Comparison of ENCODE assay signal across 22 mouse cellular contexts in the genomic region with DNA sequence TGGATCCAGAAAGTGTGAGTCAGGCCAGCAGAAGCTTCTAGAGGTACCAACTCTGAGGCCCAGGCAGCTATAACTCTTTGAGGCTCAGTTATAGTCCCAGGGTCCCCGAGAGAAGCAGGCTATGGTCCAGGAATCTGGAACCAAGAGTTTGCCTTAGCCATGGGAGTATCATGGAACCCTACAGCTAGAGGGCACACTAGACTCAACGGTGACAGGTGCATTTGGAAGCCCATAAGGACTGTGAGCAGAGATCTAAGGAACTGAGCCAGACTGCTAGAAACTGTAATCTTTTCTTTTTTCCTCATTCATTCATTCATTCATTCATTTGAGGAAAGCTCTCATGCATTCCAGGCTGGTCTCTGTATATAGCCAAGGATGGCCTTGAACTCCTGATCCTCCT. TPM values are rescaled to one million over a fixed set of nuclear protein-coding genes. Genes with fewer than 3 reads are reported as not detected.
DNase-seq lines count a peak whose midpoint lies in the region; ATAC-seq and TF ChIP-seq lines count a peak whose summit lies in the region.
"Had no signal": no experiment of that assay in that cellular context is flagged by ENCODE, and none has a peak within 500 bp of the region (broad histone marks: within the 10 kb centered on the region; RNA-seq: fewer than 3 reads in every experiment).

No protein-coding gene starts in this region.

- H3K36me3 ChIP-seq in kidney, adult 2 months (ENCODE audit: control insufficient read depth, insufficient read depth, low read length) = no peaks in the 10 kb centered on the region
- no peaks in the 10 kb centered on the region for H3K36me3 ChIP-seq in liver, embryonic 14.5 days (replicated peaks; ENCODE audit: control insufficient read depth, insufficient read depth, low read depth)
- no peaks in the 10 kb centered on the region for H3K36me3 ChIP-seq in kidney, embryonic 14.5 days (ENCODE audit: control insufficient read depth, insufficient read depth, low read length)
- H3K36me3 ChIP-seq: heart, embryonic 10.5 days; midbrain, embryonic 15.5 days had no signal

- no peaks in the 10 kb centered on the region for H3K9me3 ChIP-seq in liver, embryonic 14.5 days (ENCODE audit: control insufficient read depth, low read length)
- no peaks in the 10 kb centered on the region for H3K9me3 ChIP-seq in kidney, embryonic 14.5 days (ENCODE audit: control insufficient read depth, low read length)
- H3K9me3 ChIP-seq: heart, embryonic 10.5 days; liver, embryonic 13.5 days; midbrain, embryonic 15.5 days had no signal

- H3K4me1 ChIP-seq in kidney, adult 2 months (ENCODE audit: control insufficient read depth, insufficient read depth, low read length) = peaks cover 7% of the 10 kb centered on the region; the same call in 1 of the 2 replicates
- no peaks in the 10 kb centered on the region for H3K4me1 ChIP-seq in bone marrow, adult 2 months (ENCODE audit: control insufficient read depth, insufficient read depth, low read length)
- H3K4me1 ChIP-seq in liver, embryonic 14.5 days (replicated peaks; ENCODE audit: control insufficient read depth in 2 of 2, insufficient read depth in 2 of 2, low read length in 1 of 2) = no peaks in the 10 kb centered on the region
- 0 out of 2 replicates have a peak, but pooled peaks cover 3% of the 10 kb centered on the region for H3K4me1 ChIP-seq in kidney, embryonic 14.5 days (ENCODE audit: control insufficient read depth, insufficient read depth, low read length)

- TF ChIP-seq POLR2A in kidney, adult 2 months (IDR thresholded peaks at IDR 0.05; ENCODE audit: low read depth, low read length) = no peak
- TF ChIP-seq POLR2A in bone marrow, adult 2 months (IDR thresholded peaks at IDR 0.05; ENCODE audit: borderline replicate concordance, control insufficient read depth, low read depth, low read length) = no peak

- H3K4me3 ChIP-seq in kidney, adult 2 months (ENCODE audit: insufficient read depth, low read depth, low read length) = no peak overlapping the region
- no peak overlapping the region for H3K4me3 ChIP-seq in bone marrow, adult 2 months (replicated peaks; ENCODE audit: control insufficient read depth, low read depth, low read length)
- H3K4me3 ChIP-seq in liver, embryonic 14.5 days (ENCODE audit: insufficient read depth in 1 of 2, low read depth in 2 of 2, low read length in 2 of 2) = no peak overlapping the region
- H3K4me3 ChIP-seq in kidney, embryonic 14.5 days (ENCODE audit: low read length) = no peak overlapping the region
- H3K4me3 ChIP-seq: erythroblast, embryonic 14.5 days; heart, embryonic 10.5 days; liver, embryonic 13.5 days; midbrain, embryonic 15.5 days; myocyte had no signal

- DNase-seq in kidney, adult 2 months = no peak
- no peak for DNase-seq in kidney, postnatal 14 days
- no peak for DNase-seq in liver, embryonic 14.5 days (ENCODE audit: low read depth in 3 of 3, low spot score in 3 of 3)
- no peak for DNase-seq in natural killer cell, adult 2 months (ENCODE audit: low spot score in 2 of 2)
- no peak for DNase-seq in frontal cortex, postnatal 25 days (ENCODE audit: low spot score in 2 of 2)
- DNase-seq: adrenal gland, postnatal 10 days; cerebellum, adult 9-11 months; gastrocnemius, postnatal 36 days; left cerebral cortex, postnatal 4 days; liver, embryonic 13.5 days; lung, postnatal 10 days; right cerebral cortex, postnatal 25 days; thymus, adult 2 months had no signal

- no peaks in the 10 kb centered on the region for H3K27me3 ChIP-seq in kidney, adult 2 months (replicated peaks; ENCODE audit: control insufficient read depth, insufficient read depth, low read length)
- H3K27me3 ChIP-seq in liver, embryonic 14.5 days (ENCODE audit: control insufficient read depth, insufficient read depth, low read length) = no peaks in the 10 kb centered on the region
- H3K27me3 ChIP-seq in kidney, embryonic 14.5 days (ENCODE audit: control insufficient read depth, insufficient read depth, low read length) = no peaks in the 10 kb centered on the region
- H3K27me3 ChIP-seq: liver, embryonic 13.5 days; midbrain, embryonic 15.5 days; Patski had no signal

- WGBS in kidney, adult 2 months = 81% methylated on average over 2 of the region's 2 CpGs
- 76% methylated on average over 2 of the region's 2 CpGs for WGBS in bone marrow, adult 2 months
- 77% methylated on average over 2 of the region's 2 CpGs for WGBS in liver, embryonic 14.5 days (ENCODE audit: insufficient replicate concordance)
- 86% methylated on average over 2 of the region's 2 CpGs for WGBS in kidney, embryonic 14.5 days

- peak; percentile 39 for TF ChIP-seq CTCF in kidney, adult 2 months (conservative IDR thresholded peaks at IDR 0.05; ENCODE audit: insufficient read depth, insufficient read length, low read depth, low read length)
- peak; percentile 23; the same call in 1 of the 2 replicates for TF ChIP-seq CTCF in bone marrow, adult 2 months (IDR thresholded peaks at IDR 0.05; ENCODE audit: control insufficient read depth, insufficient read depth, low read length)
- TF ChIP-seq CTCF in liver, embryonic 14.5 days (IDR thresholded peaks at IDR 0.05; ENCODE audit: low read depth) = peak; percentile 65

- no peak overlapping the region for H3K9ac ChIP-seq in liver, embryonic 14.5 days (replicated peaks)
- H3K9ac ChIP-seq in kidney, embryonic 14.5 days (ENCODE audit: low read depth, low read length) = no peak overlapping the region
- H3K9ac ChIP-seq: liver, embryonic 13.5 days; midbrain, embryonic 15.5 days had no signal

- TF ChIP-seq EP300 in liver, embryonic 14.5 days (IDR thresholded peaks at IDR 0.05; ENCODE audit: low read depth) = no peak

- no peak for ATAC-seq in liver, embryonic 14.5 days (ENCODE audit: insufficient read depth)
- no peak for ATAC-seq in kidney, embryonic 14.5 days (ENCODE audit: low FRiP score, low TSS enrichment)
- ATAC-seq: forebrain, embryonic 14.5 days; midbrain, embryonic 15.5 days; Patski had no signal

- no peak overlapping the region for H3K27ac ChIP-seq in kidney, adult 2 months (ENCODE audit: insufficient read depth, low read depth, low read length)
- no peak overlapping the region for H3K27ac ChIP-seq in bone marrow, adult 2 months (ENCODE audit: control insufficient read depth, insufficient read depth, low read depth, low read length, poor library complexity)
- no peak overlapping the region for H3K27ac ChIP-seq in liver, embryonic 14.5 days
- H3K27ac ChIP-seq in kidney, embryonic 14.5 days (ENCODE audit: low read depth, low read length) = no peak overlapping the region
- H3K27ac ChIP-seq: heart, embryonic 10.5 days; kidney, postnatal 0 days; liver, embryonic 13.5 days; midbrain, embryonic 15.5 days had no signal

- no peak overlapping the region for H3K4me2 ChIP-seq in liver, embryonic 14.5 days (ENCODE audit: low read depth)
- H3K4me2 ChIP-seq in kidney, embryonic 14.5 days (replicated peaks; ENCODE audit: low read depth, low read length) = no peak overlapping the region
- H3K4me2 ChIP-seq: liver, embryonic 13.5 days; midbrain, embryonic 15.5 days had no signal

RNA-seq across cellular contexts. Expression of a gene that starts 28.6 kb away (rescaled TPM):
- 3.8 and 4.2 TPM in 2 replicates for polyA plus RNA-seq in kidney, adult 2 months (2012; rRNA removed)
- polyA plus RNA-seq in bone marrow, adult 2 months (2011; ENCODE audit: insufficient read depth, insufficient read length, low replicate concordance, missing spikeins) = 151 and 236 TPM in 2 replicates
- polyA plus RNA-seq in liver, embryonic 14.5 days (2012; rRNA removed) = 43.2 and 44.1 TPM in 2 replicates
- 73.8 and 75.0 TPM in 2 replicates for polyA plus RNA-seq in liver, embryonic 14.5 days (2014; fragmentation: Nextera tagmentation; extraction: Ambion mirVana)
- 1.8 and 5.7 TPM in 2 replicates for polyA plus RNA-seq in kidney, embryonic 14.5 days (2014; fragmentation: Nextera tagmentation; extraction: Ambion mirVana)
